Mouse (Mus musculus) stomach, postnatal 0 days (tissue): ENCODE results near the gene Cxcl9. TPM values are rescaled to one million over a fixed set of nuclear protein-coding genes. Genes with fewer than 3 reads are reported as not detected.
A peak's percentile ranks its signal among the peaks of the same experiment; 100 is the strongest.

ENCODE experiments used
- ATAC-seq: fragments of 200-750 bp; cut with Nextera tagmentation; 2 replicates; pipeline ENCODE4 v1.8.0; 2017; ENCODE audit not compliant: low FRiP score, low TSS enrichment
- DNase-seq: peaks from one replicate; pipeline ENCODE4 v3.0.0-alpha.2; 2016; ENCODE audit warnings: low spot score
- H3K27ac ChIP-seq: fragments of 300-500 bp; sonication (generic); replicated peaks from 2 replicates; pipeline ENCODE4 v1.5.1; 2014; ENCODE audit warnings: mild to moderate bottlenecking, control low read depth
- H3K27me3 ChIP-seq: fragments of 300-500 bp; sonication (generic); 2 replicates; pipeline ENCODE4 v1.6.1; 2014; ENCODE audit warnings: low read length; ENCODE audit not compliant: control insufficient read depth, insufficient read depth
- H3K36me3 ChIP-seq: fragments of 300-500 bp; sonication (generic); 2 replicates; pipeline ENCODE4 v1.6.1; 2014; ENCODE audit warnings: low read length, mixed read lengths; ENCODE audit not compliant: control insufficient read depth, insufficient read depth
- H3K4me1 ChIP-seq: fragments of 300-500 bp; sonication (generic); replicated peaks from 2 replicates; pipeline ENCODE4 v1.6.1; 2014; ENCODE audit warnings: antibody characterized with exemption; ENCODE audit not compliant: control insufficient read depth, insufficient read depth
- H3K4me2 ChIP-seq: fragments of 300-500 bp; sonication (generic); replicated peaks from 2 replicates; pipeline ENCODE4 v1.6.1; 2014; ENCODE audit warnings: low read depth, mild to moderate bottlenecking, control low read depth, moderate library complexity
- H3K4me3 ChIP-seq: fragments of 300-500 bp; sonication (generic); 2 replicates; pipeline ENCODE4 v1.5.1; 2014; ENCODE audit warnings: low read depth, low read length, control low read depth
- H3K9ac ChIP-seq: fragments of 300-500 bp; sonication (generic); 2 replicates; pipeline ENCODE4 v1.6.1; 2014; ENCODE audit warnings: mild to moderate bottlenecking, low read length, control low read depth, mixed read lengths
- H3K9me3 ChIP-seq: fragments of 300-500 bp; sonication (generic); 2 replicates; pipeline ENCODE4 v1.6.1; 2016; ENCODE audit warnings: low read length; ENCODE audit not compliant: control insufficient read depth
- CTCF ChIP-seq: IDR thresholded peaks from 2 replicates; pipeline ENCODE4 v1.5.1; 2016; ENCODE audit warnings: antibody characterized with exemption, low read depth, mild to moderate bottlenecking, moderate library complexity
- EP300 ChIP-seq: optimal IDR thresholded peaks from 2 replicates; pipeline ENCODE3; 2016; ENCODE audit warnings: antibody characterized with exemption
- WGBS: fragments of 180-500 bp; shearing (Covaris S2); extraction: QIAGEN DNeasy Blood & Tissue Kit; methylation state at CpG from one replicate; pipeline ENCODE4 v1.1.7; 2014; 5-methylcytosine and 5-hydroxymethylcytosine counted together
- polyA plus RNA-seq: library from polyadenylated mRNA; unstranded; fragments of >200 nt; fragmentation: Nextera tagmentation; extraction: Ambion mirVana; gene quantifications from 2 replicates; pipeline ENCODE4 v1.2.1, GENCODE M21; 2015

Cxcl9 gene
- polyA plus RNA-seq, 1 experiment from 2014 or later, result 0.11 TPM

- DNase-seq (no peak), ATAC-seq (no peak)
- WGBS, result 72% methylated on average over 6 of the region's 6 CpGs
- TF ChIP-seq CTCF (no peak), EP300 (no peak)
- Histone ChIP-seq H3K9me3 (no peaks in the 10 kb centered on the region), H3K27ac (no peak overlapping the region; the same call in 1 of the 2 replicates), H3K9ac (no peak overlapping the region), H3K4me2 (no peak overlapping the region), H3K4me3 (no peak overlapping the region), H3K4me1 (no peaks in the 10 kb centered on the region), H3K27me3 (no peaks in the 10 kb centered on the region), H3K36me3 (no peaks in the 10 kb centered on the region)
Measured at GRCm38 (mm10) chr5:92370891-92371290, 43.0 kb upstream of the Cxcl9 start.

GRCm38 (mm10) chr5:92370392-92370791 is 42.5 kb upstream of the Cxcl9 start:
- DNase-seq (no peak), ATAC-seq (no peak)
- TF ChIP-seq EP300 (no peak), CTCF (no peak)
- Histone ChIP-seq H3K4me2 (no peak overlapping the region), H3K27me3 (no peaks in the 10 kb centered on the region), H3K4me3 (no peak overlapping the region), H3K27ac (no peak overlapping the region), H3K36me3 (no peaks in the 10 kb centered on the region), H3K4me1 (no peaks in the 10 kb centered on the region), H3K9ac (no peak overlapping the region), H3K9me3 (no peaks in the 10 kb centered on the region)
- WGBS, result 58% methylated on average over 6 of the region's 6 CpGs

- H3K36me3 ChIP-seq, result no peaks in the 10 kb centered on the region
- DNase-seq, result no peak
- ATAC-seq, result peak; percentile 86
- H3K4me3 ChIP-seq, result no peak overlapping the region
- no peaks in the 10 kb centered on the region for H3K4me1 ChIP-seq
- no peak overlapping the region; the same call in 1 of the 2 replicates for H3K4me2 ChIP-seq
- no peak overlapping the region for H3K9ac ChIP-seq
- 58% methylated on average over 13 of the region's 13 CpGs for WGBS
- TF ChIP-seq CTCF (peak; percentile 32; the same call in 1 of the 2 replicates), EP300 (no peak)
- no peak overlapping the region for H3K27ac ChIP-seq
- H3K9me3 ChIP-seq, result no peaks in the 10 kb centered on the region
- H3K27me3 ChIP-seq, result no peaks in the 10 kb centered on the region
Measured at GRCm38 (mm10) chr5:92369151-92369994, 41.5 kb upstream of the Cxcl9 start.

GRCm38 (mm10) chr5:92368392-92368791 is 40.5 kb upstream of the Cxcl9 start:
- no peak for TF ChIP-seq CTCF
- TF ChIP-seq EP300, result no peak
- no peak overlapping the region for H3K9ac ChIP-seq
- no peaks in the 10 kb centered on the region for H3K9me3 ChIP-seq
- H3K4me1 ChIP-seq, result no peaks in the 10 kb centered on the region
- no peak overlapping the region for H3K4me3 ChIP-seq
- ATAC-seq (no peak), DNase-seq (no peak)
- H3K27ac ChIP-seq, result no peak overlapping the region; the same call in 1 of the 2 replicates
- H3K27me3 ChIP-seq, result no peaks in the 10 kb centered on the region
- H3K36me3 ChIP-seq, result no peaks in the 10 kb centered on the region
- no peak overlapping the region for H3K4me2 ChIP-seq
- 34% methylated on average over 10 of the region's 10 CpGs for WGBS

DNA sequence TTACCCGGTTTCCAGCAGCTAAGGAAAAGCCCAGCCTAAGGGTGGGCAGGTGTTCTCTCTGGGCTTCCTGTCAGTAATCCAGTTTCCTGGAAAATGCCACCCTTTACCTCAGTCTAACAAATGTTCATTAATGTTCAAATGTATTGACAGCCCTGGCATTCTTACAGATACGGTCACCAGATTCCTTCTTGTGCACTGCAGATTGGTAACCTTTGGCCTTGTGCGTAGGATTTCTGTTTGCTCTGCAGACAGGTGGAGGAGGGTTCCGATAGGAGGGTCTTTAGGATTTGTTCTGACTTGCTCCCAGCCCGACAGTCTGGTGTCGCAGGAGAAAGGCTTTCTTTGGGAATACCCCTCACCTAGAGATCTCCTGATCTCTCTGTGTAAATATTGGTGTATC is 38.7 kb upstream of the Cxcl9 start:
- H3K36me3 ChIP-seq, result no peaks in the 10 kb centered on the region
- H3K27ac ChIP-seq, result no peak overlapping the region
- DNase-seq, result no peak
- no peaks in the 10 kb centered on the region for H3K27me3 ChIP-seq
- H3K4me2 ChIP-seq, result no peak overlapping the region
- no peaks in the 10 kb centered on the region for H3K9me3 ChIP-seq
- no peaks in the 10 kb centered on the region for H3K4me1 ChIP-seq
- TF ChIP-seq CTCF, result no peak
- no peak for TF ChIP-seq EP300
- H3K9ac ChIP-seq, result no peak overlapping the region
- WGBS, result 45% methylated on average over 6 of the region's 6 CpGs
- H3K4me3 ChIP-seq, result no peak overlapping the region
- no peak for ATAC-seq

GRCm38 (mm10) chr5:92365146-92365705 is 37.3 kb upstream of the Cxcl9 start:
- Histone ChIP-seq H3K4me2 (no peak overlapping the region), H3K9me3 (no peaks in the 10 kb centered on the region), H3K4me1 (no peaks in the 10 kb centered on the region), H3K4me3 (no peak overlapping the region), H3K9ac (no peak overlapping the region), H3K27me3 (no peaks in the 10 kb centered on the region), H3K36me3 (no peaks in the 10 kb centered on the region), H3K27ac (no peak overlapping the region)
- TF ChIP-seq CTCF (no peak), EP300 (no peak)
- no peak for ATAC-seq
- 80% methylated on average over 11 of the region's 11 CpGs for WGBS
- DNase-seq, result no peak
